8 mouse cellular contexts compared by ENCODE assay signal in the genomic region with DNA sequence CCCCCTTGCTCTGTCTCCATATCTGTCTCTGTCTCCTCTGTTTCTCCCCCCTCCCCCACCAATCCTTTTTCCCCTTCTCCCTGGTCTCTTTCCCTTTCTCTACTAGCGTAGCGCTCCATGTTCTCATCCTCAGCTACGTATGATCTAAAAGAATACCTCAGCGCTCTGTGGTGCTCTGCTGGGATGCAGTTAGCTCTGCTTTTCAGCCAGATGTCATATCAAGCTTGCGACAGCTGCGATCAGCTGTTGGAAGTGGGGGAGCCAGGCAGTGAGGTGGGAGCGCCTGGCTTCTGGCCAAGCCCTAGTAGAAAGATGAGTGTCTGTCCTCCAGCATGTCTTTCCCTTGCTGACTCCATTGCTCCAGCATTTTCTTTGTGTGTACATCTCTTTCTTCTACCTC.
DNase-seq lines count a peak whose midpoint lies in the region; ATAC-seq lines count a peak whose summit lies in the region.

No protein-coding gene starts in this region.

- peaks cover 8% of the 10 kb centered on the region for H3K4me1 ChIP-seq in hindbrain, embryonic 13.5 days (replicated peaks)
- no peaks in the 10 kb centered on the region for H3K4me1 ChIP-seq in hindbrain, embryonic 11.5 days (replicated peaks; ENCODE audit: control insufficient read depth, insufficient read depth, low read length)
- H3K4me1 ChIP-seq in embryonic facial prominence, embryonic 14.5 days (ENCODE audit: control insufficient read depth, insufficient read depth, low read length) = peaks cover 3% of the 10 kb centered on the region; the same call in 1 of the 2 replicates
- no peaks in the 10 kb centered on the region for H3K4me1 ChIP-seq in hindbrain, embryonic 14.5 days (replicated peaks; ENCODE audit: control insufficient read depth, insufficient read depth, low read length)

- no peak overlapping the region for H3K9ac ChIP-seq in hindbrain, embryonic 13.5 days
- no peak overlapping the region for H3K9ac ChIP-seq in hindbrain, embryonic 11.5 days (ENCODE audit: low read depth, low read length)
- no peak overlapping the region for H3K9ac ChIP-seq in embryonic facial prominence, embryonic 14.5 days (ENCODE audit: low read depth, low read length)
- H3K9ac ChIP-seq in hindbrain, embryonic 14.5 days = no peak overlapping the region

- ATAC-seq in hindbrain, embryonic 13.5 days (ENCODE audit: low FRiP score) = peak; percentile 71
- ATAC-seq in hindbrain, embryonic 11.5 days (ENCODE audit: low FRiP score) = no peak
- peak; percentile 83 for ATAC-seq in embryonic facial prominence, embryonic 14.5 days (ENCODE audit: low read depth)
- ATAC-seq in hindbrain, embryonic 14.5 days (ENCODE audit: low FRiP score) = peak; percentile 73; the same call in 1 of the 2 replicates

- H3K36me3 ChIP-seq in hindbrain, embryonic 13.5 days = no peaks in the 10 kb centered on the region
- no peaks in the 10 kb centered on the region for H3K36me3 ChIP-seq in hindbrain, embryonic 11.5 days (ENCODE audit: control insufficient read depth, insufficient read depth, low read length)
- H3K36me3 ChIP-seq in embryonic facial prominence, embryonic 14.5 days (ENCODE audit: control insufficient read depth, insufficient read depth, low read length) = no peaks in the 10 kb centered on the region
- no peaks in the 10 kb centered on the region for H3K36me3 ChIP-seq in hindbrain, embryonic 14.5 days (replicated peaks; ENCODE audit: control insufficient read depth, insufficient read depth)

- H3K27me3 ChIP-seq in hindbrain, embryonic 13.5 days = no peaks in the 10 kb centered on the region
- no peaks in the 10 kb centered on the region for H3K27me3 ChIP-seq in hindbrain, embryonic 11.5 days (ENCODE audit: control insufficient read depth, insufficient read depth, low read length)
- no peaks in the 10 kb centered on the region for H3K27me3 ChIP-seq in embryonic facial prominence, embryonic 14.5 days (replicated peaks; ENCODE audit: control insufficient read depth, insufficient read depth, low read length)
- H3K27me3 ChIP-seq in hindbrain, embryonic 14.5 days (ENCODE audit: control insufficient read depth, insufficient read depth, low read length) = no peaks in the 10 kb centered on the region

- WGBS in hindbrain, embryonic 13.5 days = 71% methylated on average over 7 of the region's 7 CpGs
- WGBS in hindbrain, embryonic 11.5 days = 82% methylated on average over 7 of the region's 7 CpGs
- WGBS in embryonic facial prominence, embryonic 14.5 days = 64% methylated on average over 7 of the region's 7 CpGs
- WGBS in hindbrain, embryonic 14.5 days = 60% methylated on average over 7 of the region's 7 CpGs

- no peak overlapping the region for H3K4me2 ChIP-seq in hindbrain, embryonic 13.5 days
- H3K4me2 ChIP-seq in hindbrain, embryonic 11.5 days (replicated peaks; ENCODE audit: low read depth, low read length) = no peak overlapping the region
- peak overlapping the region; percentile 18; the same call in 1 of the 2 replicates for H3K4me2 ChIP-seq in embryonic facial prominence, embryonic 14.5 days (ENCODE audit: low read depth, low read length)
- H3K4me2 ChIP-seq in hindbrain, embryonic 14.5 days (replicated peaks) = 0 out of 2 replicates have a peak overlapping the region, but pooled peaks have one; percentile 4

- no peak overlapping the region for H3K4me3 ChIP-seq in hindbrain, embryonic 13.5 days
- H3K4me3 ChIP-seq in hindbrain, embryonic 11.5 days (ENCODE audit: low read depth, low read length) = no peak overlapping the region
- H3K4me3 ChIP-seq in embryonic facial prominence, embryonic 14.5 days (ENCODE audit: low read depth, low read length) = no peak overlapping the region
- H3K4me3 ChIP-seq in hindbrain, embryonic 14.5 days (replicated peaks; ENCODE audit: low read length) = no peak overlapping the region

- peak overlapping the region; percentile 60 for H3K27ac ChIP-seq in hindbrain, embryonic 13.5 days
- H3K27ac ChIP-seq in hindbrain, embryonic 11.5 days (ENCODE audit: low read depth, low read length) = no peak overlapping the region
- no peak overlapping the region for H3K27ac ChIP-seq in embryonic facial prominence, embryonic 14.5 days (replicated peaks; ENCODE audit: low read depth, low read length)
- H3K27ac ChIP-seq in hindbrain, embryonic 14.5 days = 0 out of 2 replicates have a peak overlapping the region, but pooled peaks have one; percentile 32

- H3K9me3 ChIP-seq in hindbrain, embryonic 13.5 days = no peaks in the 10 kb centered on the region
- no peaks in the 10 kb centered on the region for H3K9me3 ChIP-seq in hindbrain, embryonic 11.5 days (ENCODE audit: control insufficient read depth, low read length)
- H3K9me3 ChIP-seq in embryonic facial prominence, embryonic 14.5 days (ENCODE audit: control insufficient read depth, low read length) = no peaks in the 10 kb centered on the region
- H3K9me3 ChIP-seq in hindbrain, embryonic 14.5 days (ENCODE audit: control insufficient read depth, low read length) = no peaks in the 10 kb centered on the region

- no peak for DNase-seq in hindbrain, embryonic 11.5 days (ENCODE audit: low spot score)
- peak; percentile 79 for DNase-seq in embryonic facial prominence, embryonic 14.5 days (ENCODE audit: low spot score)
- DNase-seq in hindbrain, embryonic 14.5 days (ENCODE audit: low spot score) = peak; percentile 46
- peak; percentile 59 for DNase-seq in lung, postnatal 10 days
- no peak for DNase-seq in layer of hippocampus, adult 18-20 months (ENCODE audit: low spot score in 2 of 2)
- DNase-seq in spleen, adult 12 weeks (ENCODE audit: low spot score) = no peak
- no peak for DNase-seq in thymus, adult 18-20 months

Comparison
In these comparisons a context has a peak if more than half of its experiments do, and no peak if none do; other contexts are left out.
1. H3K27ac ChIP-seq: peak in hindbrain, embryonic 13.5 days (single experiment) and hindbrain, embryonic 14.5 days (single experiment); none in hindbrain, embryonic 11.5 days (single experiment) and embryonic facial prominence, embryonic 14.5 days (single experiment).
2. H3K4me2 ChIP-seq: peak in embryonic facial prominence, embryonic 14.5 days (single experiment) and hindbrain, embryonic 14.5 days (single experiment); none in hindbrain, embryonic 13.5 days (single experiment) and hindbrain, embryonic 11.5 days (single experiment).
3. DNase-seq: peak in embryonic facial prominence, embryonic 14.5 days (single experiment), hindbrain, embryonic 14.5 days (single experiment) and lung, postnatal 10 days (single experiment); none in hindbrain, embryonic 11.5 days (single experiment), layer of hippocampus, adult 18-20 months (0 of 2), spleen, adult 12 weeks (single experiment) and thymus, adult 18-20 months (0 of 2).